In genomic region chr3:55828481-55829256, GRCm38 (mm10) we compare ENCODE assay signal across 10 mouse cellular contexts. TPM values are rescaled to one million over a fixed set of nuclear protein-coding genes. Genes with fewer than 3 reads are reported as not detected.
DNase-seq lines count a peak whose midpoint lies in the region; ATAC-seq and TF ChIP-seq lines count a peak whose summit lies in the region.
"Had no signal": no experiment of that assay in that cellular context is flagged by ENCODE, and none has a peak within 500 bp of the region (broad histone marks: within the 10 kb centered on the region; RNA-seq: fewer than 3 reads in every experiment).

No protein-coding gene starts in this region.

- no peak overlapping the region for H3K4me3 ChIP-seq in forebrain, postnatal 0 days (ENCODE audit: low read depth, low read length)
- H3K4me3 ChIP-seq in forebrain, embryonic 15.5 days = no peak overlapping the region
- no peak overlapping the region for H3K4me3 ChIP-seq in neural tube, embryonic 13.5 days
- H3K4me3 ChIP-seq in neural tube, embryonic 14.5 days (ENCODE audit: low read depth, low read length) = no peak overlapping the region
- H3K4me3 ChIP-seq: limb, embryonic 13.5 days had no signal

- no peaks in the 10 kb centered on the region for H3K9me3 ChIP-seq in forebrain, postnatal 0 days (ENCODE audit: low read length)
- H3K9me3 ChIP-seq in forebrain, embryonic 15.5 days = no peaks in the 10 kb centered on the region
- no peaks in the 10 kb centered on the region for H3K9me3 ChIP-seq in neural tube, embryonic 13.5 days
- H3K9me3 ChIP-seq in neural tube, embryonic 14.5 days (ENCODE audit: control insufficient read depth, low read length) = no peaks in the 10 kb centered on the region
- H3K9me3 ChIP-seq: limb, embryonic 13.5 days had no signal

- no peaks in the 10 kb centered on the region for H3K27me3 ChIP-seq in forebrain, postnatal 0 days (ENCODE audit: insufficient read depth, low read length)
- H3K27me3 ChIP-seq in forebrain, embryonic 15.5 days = no peaks in the 10 kb centered on the region
- no peaks in the 10 kb centered on the region for H3K27me3 ChIP-seq in neural tube, embryonic 13.5 days
- no peaks in the 10 kb centered on the region for H3K27me3 ChIP-seq in neural tube, embryonic 14.5 days (ENCODE audit: control insufficient read depth, insufficient read depth, low read length)
- H3K27me3 ChIP-seq: limb, embryonic 13.5 days had no signal

- TF ChIP-seq CTCF in forebrain, postnatal 0 days (IDR thresholded peaks at IDR 0.05; ENCODE audit: low read depth) = no peak

- H3K4me2 ChIP-seq in forebrain, postnatal 0 days (ENCODE audit: low read depth) = no peak overlapping the region
- no peak overlapping the region for H3K4me2 ChIP-seq in forebrain, embryonic 15.5 days (replicated peaks)
- no peak overlapping the region for H3K4me2 ChIP-seq in neural tube, embryonic 13.5 days
- H3K4me2 ChIP-seq in neural tube, embryonic 14.5 days (ENCODE audit: low read depth, low read length) = no peak overlapping the region
- H3K4me2 ChIP-seq: limb, embryonic 13.5 days had no signal

- H3K27ac ChIP-seq in forebrain, postnatal 0 days (ENCODE audit: low read depth, low read length) = no peak overlapping the region
- H3K27ac ChIP-seq in forebrain, embryonic 15.5 days (replicated peaks) = no peak overlapping the region
- peak overlapping the region; percentile 65 for H3K27ac ChIP-seq in neural tube, embryonic 13.5 days (replicated peaks)
- H3K27ac ChIP-seq in neural tube, embryonic 14.5 days (ENCODE audit: low read depth, low read length) = peak overlapping the region; percentile 52; the same call in 1 of the 2 replicates
- H3K27ac ChIP-seq: limb, embryonic 13.5 days had no signal

- ATAC-seq in forebrain, postnatal 0 days = 0 out of 2 replicates have a peak, but pooled peaks have one; percentile 29
- no peak for ATAC-seq in forebrain, embryonic 15.5 days (replicated peaks)
- no peak for ATAC-seq in neural tube, embryonic 13.5 days (ENCODE audit: low read depth)
- 0 out of 2 replicates have a peak, but pooled peaks have one; percentile 20 for ATAC-seq in neural tube, embryonic 14.5 days (ENCODE audit: low read depth)

- no peak for DNase-seq in forebrain, postnatal 0 days
- DNase-seq in neural tube, embryonic 10.5 days (ENCODE audit: extremely low spot score, low spot score) = no peak
- DNase-seq in kidney, postnatal 10 days = peak; percentile 12
- DNase-seq in cerebellum, postnatal 25 days = no peak
- DNase-seq in retina, embryonic 14.5 days (ENCODE audit: low spot score) = no peak
- DNase-seq: spleen, adult 18-20 months had no signal

- 61% methylated on average over 10 of the region's 10 CpGs for WGBS in forebrain, postnatal 0 days
- WGBS in forebrain, embryonic 15.5 days = 62% methylated on average over 10 of the region's 10 CpGs
- WGBS in neural tube, embryonic 13.5 days = 32% methylated on average over 10 of the region's 10 CpGs
- 37% methylated on average over 10 of the region's 10 CpGs for WGBS in neural tube, embryonic 14.5 days

- H3K36me3 ChIP-seq in forebrain, postnatal 0 days (ENCODE audit: insufficient read depth) = 0 out of 2 replicates have a peak, but pooled peaks cover 4% of the 10 kb centered on the region
- no peaks in the 10 kb centered on the region; the same call in 1 of the 2 replicates for H3K36me3 ChIP-seq in forebrain, embryonic 15.5 days
- H3K36me3 ChIP-seq in neural tube, embryonic 13.5 days = no peaks in the 10 kb centered on the region
- H3K36me3 ChIP-seq in neural tube, embryonic 14.5 days (ENCODE audit: control insufficient read depth, insufficient read depth, low read length) = no peaks in the 10 kb centered on the region
- H3K36me3 ChIP-seq: limb, embryonic 13.5 days had no signal

- no peaks in the 10 kb centered on the region for H3K4me1 ChIP-seq in forebrain, postnatal 0 days (ENCODE audit: insufficient read depth)
- peaks cover 5% of the 10 kb centered on the region; the same call in 1 of the 2 replicates for H3K4me1 ChIP-seq in forebrain, embryonic 15.5 days
- peaks cover 37% of the 10 kb centered on the region for H3K4me1 ChIP-seq in neural tube, embryonic 13.5 days (replicated peaks)
- no peaks in the 10 kb centered on the region; the same call in 1 of the 2 replicates for H3K4me1 ChIP-seq in neural tube, embryonic 14.5 days (ENCODE audit: control insufficient read depth, insufficient read depth, low read length)

- no peak overlapping the region for H3K9ac ChIP-seq in forebrain, postnatal 0 days
- no peak overlapping the region for H3K9ac ChIP-seq in forebrain, embryonic 15.5 days (replicated peaks)
- H3K9ac ChIP-seq in neural tube, embryonic 13.5 days = no peak overlapping the region
- H3K9ac ChIP-seq in neural tube, embryonic 14.5 days (replicated peaks; ENCODE audit: low read depth, low read length) = no peak overlapping the region
- H3K9ac ChIP-seq: limb, embryonic 13.5 days had no signal

RNA-seq across cellular contexts. Expression of gene Mab21l1, which starts 46.4 kb away (rescaled TPM):
- total RNA-seq in forebrain, postnatal 0 days (2014; rRNA removed) = 8.9 and 16.9 TPM in 2 replicates
- polyA plus RNA-seq in forebrain, postnatal 0 days (2015; fragmentation: Nextera tagmentation; extraction: Ambion mirVana) = 10.0 and 13.5 TPM in 2 replicates
- polyA plus RNA-seq in forebrain, embryonic 15.5 days (2015; fragmentation: Nextera tagmentation; extraction: Ambion mirVana) = 16.8 and 17.8 TPM in 2 replicates
- 80.7 and 96.6 TPM in 2 replicates for polyA plus RNA-seq in neural tube, embryonic 13.5 days (2015; fragmentation: Nextera tagmentation; extraction: Ambion mirVana)
- polyA plus RNA-seq in neural tube, embryonic 14.5 days (2014; fragmentation: Nextera tagmentation; extraction: Ambion mirVana) = 99.9 and 112 TPM in 2 replicates

Comparison
In these comparisons a context has a peak if more than half of its experiments do, and no peak if none do; other contexts are left out.
1. ATAC-seq: peak in forebrain, postnatal 0 days (single experiment) and neural tube, embryonic 14.5 days (single experiment); none in forebrain, embryonic 15.5 days (single experiment) and neural tube, embryonic 13.5 days (single experiment).
2. H3K27ac ChIP-seq: peak in neural tube, embryonic 13.5 days (single experiment) and neural tube, embryonic 14.5 days (single experiment); none in forebrain, postnatal 0 days (single experiment) and forebrain, embryonic 15.5 days (single experiment).